Mouse (Mus musculus) spleen, postnatal 14 days (tissue): ENCODE results near the gene Ephx1.
A peak's percentile ranks its signal among the peaks of the same experiment; 100 is the strongest.

Experiments used
- DNase-seq, 2 experiments: peaks; one replicate each; pipeline ENCODE4 v3.0.0; 2021 to 2022; ENCODE audit warnings: low spot score in 2 of 2

Gene Ephx1

GRCm38 (mm10) chr1:180976110-180976679 is 44.5 kb downstream of the Ephx1 start:
- DNase-seq: peak in 1 of 2 experiments; percentile 54

- no peak for DNase-seq
These were observed 46.5 kb downstream of the Ephx1 start for GRCm38 (mm10) chr1:180974126-180974746.

GRCm38 (mm10) chr1:180972941-180973340 is 47.8 kb downstream of the Ephx1 start:
- DNase-seq: no peak

GRCm38 (mm10) chr1:180967261-180967660 is 53.4 kb downstream of the Ephx1 start:
- no peak for DNase-seq

- no peak for DNase-seq
These were observed 54.2 kb downstream of the Ephx1 start for GRCm38 (mm10) chr1:180966542-180966941.

GRCm38 (mm10) chr1:180965786-180966185 is 54.9 kb downstream of the Ephx1 start:
- no peak for DNase-seq

GRCm38 (mm10) chr1:180958797-180959196 is 61.9 kb downstream of the Ephx1 start:
- no peak for DNase-seq

GRCm38 (mm10) chr1:180957989-180958388 is 62.7 kb downstream of the Ephx1 start:
- DNase-seq: no peak

GRCm38 (mm10) chr1:180956973-180957381 is 63.7 kb downstream of the Ephx1 start:
- DNase-seq: no peak

- no peak for DNase-seq
These were observed 64.3 kb downstream of the Ephx1 start for GRCm38 (mm10) chr1:180956401-180956800.

- no peak for DNase-seq
These were observed 67.9 kb downstream of the Ephx1 start for GRCm38 (mm10) chr1:180952808-180953207.

GRCm38 (mm10) chr1:180952085-180952746 is 68.5 kb downstream of the Ephx1 start:
- DNase-seq: no peak

- DNase-seq: no peak
These were observed 74.3 kb downstream of the Ephx1 start for GRCm38 (mm10) chr1:180946448-180946847.

- peak in 1 of 2 experiments; percentile 29 for DNase-seq
These were observed 75.4 kb downstream of the Ephx1 start for GRCm38 (mm10) chr1:180945001-180945980.

GRCm38 (mm10) chr1:180944553-180944952 is 76.2 kb downstream of the Ephx1 start:
- no peak for DNase-seq

GRCm38 (mm10) chr1:180943896-180944295 is 76.8 kb downstream of the Ephx1 start:
- DNase-seq: no peak

GRCm38 (mm10) chr1:180943032-180943644 is 77.6 kb downstream of the Ephx1 start:
- DNase-seq: no peak

GRCm38 (mm10) chr1:180942166-180943031 is 78.3 kb downstream of the Ephx1 start, which contains the start of gene Tmem63a:
TSS of gene Tmem63a (plus strand) at chr1:180942344.
- peak; percentile 58 to 62 for DNase-seq

GRCm38 (mm10) chr1:180941726-180942125 is 79.0 kb downstream of the Ephx1 start:
- DNase-seq: no peak

GRCm38 (mm10) chr1:180940776-180941460 is 79.8 kb downstream of the Ephx1 start:
- DNase-seq: no peak
